Mouse (Mus musculus): ENCODE data around the gene Col6a6.
A peak's percentile ranks its signal among the peaks of the same experiment; 100 is the strongest.

Gene Col6a6

DNA sequence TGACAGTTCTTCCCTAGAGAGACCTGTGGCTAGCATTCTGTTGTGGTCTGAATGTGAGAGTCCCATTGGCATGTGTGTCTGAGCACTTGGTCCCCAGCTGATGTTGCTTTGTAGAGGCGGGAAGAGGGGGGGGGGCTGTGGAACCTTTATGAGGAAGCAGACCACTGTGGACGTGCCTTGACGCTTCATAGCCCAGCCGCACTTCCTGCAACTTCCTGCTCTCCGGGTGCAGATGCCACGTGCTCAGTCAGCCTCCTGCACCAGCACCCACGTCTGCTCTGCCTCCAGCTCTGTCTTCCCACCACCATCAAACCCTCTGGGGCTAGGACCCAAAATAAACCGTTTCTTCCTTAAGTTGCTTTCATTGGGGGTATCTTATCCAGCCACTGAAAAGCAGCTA, 24.5 kb downstream of the Col6a6 start:
- DNase-seq (ENCODE audit: inconsistent age in 2 of 2, low spot score in 1 of 2): no peak

DNA sequence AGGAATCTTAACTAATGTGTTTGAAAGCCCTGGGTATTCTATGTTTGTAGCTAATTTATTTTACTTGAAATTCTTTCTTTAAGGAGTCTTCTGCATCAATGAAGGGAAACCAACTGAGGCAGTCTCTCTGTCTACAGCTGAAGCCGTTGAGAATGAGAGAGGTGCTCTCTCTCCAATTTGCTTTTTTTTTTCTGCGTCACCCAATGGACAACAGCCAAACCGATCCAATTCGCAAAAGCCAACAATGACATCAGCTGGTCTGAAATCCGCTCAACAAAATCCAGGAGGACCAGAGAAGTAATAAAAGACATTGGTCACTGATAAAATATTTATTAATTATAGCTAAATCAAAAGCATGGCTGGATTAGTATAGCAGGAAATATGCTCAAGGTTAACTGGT, 26.5 kb downstream of the Col6a6 start:
- no peak for DNase-seq (ENCODE audit: inconsistent age in 2 of 2, low spot score in 1 of 2)

DNA sequence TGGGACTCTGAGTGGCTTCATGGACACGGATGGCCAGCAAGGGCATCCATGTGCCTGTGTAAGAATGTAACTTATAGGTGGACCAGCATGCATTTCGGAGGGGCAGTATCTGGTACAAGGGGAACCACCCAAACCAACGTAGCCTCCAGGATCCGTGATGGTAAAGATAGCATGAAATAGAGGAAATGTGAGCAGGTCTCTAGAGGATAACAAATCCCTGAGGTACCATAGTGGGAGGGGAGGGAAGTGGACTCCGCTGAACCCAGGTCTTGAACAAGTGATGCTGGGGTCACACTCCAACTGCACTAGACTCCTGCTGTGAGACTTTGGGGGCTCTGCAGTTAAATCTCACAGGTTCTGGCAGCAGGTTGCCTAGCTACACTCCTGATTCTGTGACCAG, 27.7 kb downstream of the Col6a6 start:
- DNase-seq (ENCODE audit: inconsistent age in 2 of 2, low spot score in 1 of 2): no peak

DNA sequence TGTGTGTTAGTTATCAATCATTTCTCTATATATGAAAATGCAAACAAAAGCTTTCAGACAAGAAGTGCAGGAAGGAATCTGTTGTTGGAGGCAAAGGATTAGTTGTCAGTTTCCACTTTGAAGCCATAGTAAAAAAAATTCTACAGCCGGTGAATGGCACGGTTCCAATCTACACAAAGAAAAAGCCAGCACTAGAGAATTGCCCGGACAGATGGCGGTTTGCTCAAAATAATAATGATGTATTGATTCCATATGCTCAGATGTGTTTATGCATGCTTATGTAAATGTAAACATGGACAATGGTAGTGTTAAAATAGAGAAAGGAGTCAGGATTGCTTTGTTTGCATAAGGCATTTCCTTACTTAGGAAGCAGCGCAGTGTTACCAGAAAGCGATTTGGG, 31.8 kb downstream of the Col6a6 start:
- DNase-seq (ENCODE audit: inconsistent age in 2 of 2, low spot score in 1 of 2): no peak

DNA sequence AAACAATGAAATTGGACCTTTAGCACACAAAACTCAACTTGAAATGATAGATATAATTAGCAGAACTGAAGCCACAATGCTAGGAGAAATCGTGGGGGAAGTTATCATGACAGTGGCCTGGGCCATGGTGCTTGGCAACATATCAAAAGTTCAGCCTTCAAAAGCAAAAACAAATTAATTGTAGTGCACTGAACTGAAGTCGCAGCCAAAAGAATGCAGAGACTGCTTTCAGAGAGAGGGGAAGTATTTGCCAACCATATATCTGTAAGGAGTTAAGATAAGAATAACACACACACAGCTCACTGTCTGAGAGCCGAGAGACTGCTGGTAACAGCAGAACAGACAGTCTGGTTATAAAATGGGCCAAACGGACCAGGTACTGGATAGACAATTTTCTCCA, 33.0 kb downstream of the Col6a6 start:
- DNase-seq (ENCODE audit: inconsistent age in 2 of 2, low spot score in 1 of 2): peak; percentile 19 to 66

DNA sequence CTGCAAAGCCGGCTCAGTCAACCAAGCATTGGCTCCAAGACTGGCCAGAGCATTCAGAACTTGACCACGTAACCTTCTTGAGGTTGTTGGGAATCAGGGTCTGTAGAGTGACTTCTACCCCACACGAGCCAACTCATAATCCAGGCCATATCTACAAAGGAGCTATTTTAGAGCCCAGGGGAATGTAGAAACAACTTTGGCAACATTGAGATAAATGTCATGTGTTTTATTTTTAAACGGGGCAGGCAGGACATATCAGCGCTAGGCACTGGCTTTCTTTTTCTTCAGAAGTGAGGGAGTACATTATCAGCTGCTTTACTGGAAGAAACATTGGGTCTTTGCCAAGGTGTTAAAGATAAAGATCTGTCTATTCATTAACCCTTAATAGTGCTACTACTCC, 36.1 kb downstream of the Col6a6 start:
- DNase-seq (ENCODE audit: inconsistent age in 2 of 2, low spot score in 1 of 2): no peak

DNA sequence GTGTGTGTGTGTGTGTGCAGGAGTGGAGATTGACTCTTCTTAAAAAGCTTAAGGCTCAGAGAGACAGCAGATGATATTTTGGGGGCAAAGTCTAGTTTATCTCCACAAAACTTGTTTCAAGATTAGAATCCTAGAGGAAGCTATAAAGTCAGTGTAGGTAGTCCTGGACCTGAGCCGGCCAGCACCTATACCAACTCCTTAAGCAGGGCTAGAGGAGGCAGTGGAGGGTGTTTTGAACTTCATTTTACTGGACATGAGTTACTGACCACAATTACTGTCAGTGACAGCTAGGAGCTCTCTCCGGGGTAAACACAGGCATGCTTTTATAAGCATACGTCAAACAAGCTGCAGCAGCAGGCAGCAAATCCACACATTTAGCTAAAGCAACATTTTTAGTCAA, 39.8 kb downstream of the Col6a6 start:
- DNase-seq (ENCODE audit: inconsistent age in 2 of 2, low spot score in 1 of 2): no peak

DNA sequence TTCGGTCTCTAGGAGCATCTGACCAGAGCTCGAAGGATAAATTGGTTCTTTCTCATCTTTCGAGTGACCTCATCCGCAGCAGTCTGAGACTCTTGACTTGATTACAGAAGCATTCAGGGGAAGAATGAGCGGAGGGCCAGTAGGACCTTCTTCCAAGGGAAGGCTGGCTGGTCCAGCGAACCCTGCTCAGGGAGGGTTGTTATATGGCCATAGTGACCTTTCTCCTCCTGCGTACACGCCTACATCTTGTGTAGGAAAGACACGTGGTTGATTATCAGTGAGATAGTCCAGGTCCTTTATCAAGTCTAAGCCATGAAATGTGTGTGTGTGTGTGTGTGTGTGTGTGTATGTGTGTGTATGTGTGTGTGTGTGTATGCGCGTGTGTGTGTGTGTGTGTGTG, 40.2 kb downstream of the Col6a6 start:
- no peak for DNase-seq (ENCODE audit: inconsistent age in 2 of 2, low spot score in 1 of 2)

DNA sequence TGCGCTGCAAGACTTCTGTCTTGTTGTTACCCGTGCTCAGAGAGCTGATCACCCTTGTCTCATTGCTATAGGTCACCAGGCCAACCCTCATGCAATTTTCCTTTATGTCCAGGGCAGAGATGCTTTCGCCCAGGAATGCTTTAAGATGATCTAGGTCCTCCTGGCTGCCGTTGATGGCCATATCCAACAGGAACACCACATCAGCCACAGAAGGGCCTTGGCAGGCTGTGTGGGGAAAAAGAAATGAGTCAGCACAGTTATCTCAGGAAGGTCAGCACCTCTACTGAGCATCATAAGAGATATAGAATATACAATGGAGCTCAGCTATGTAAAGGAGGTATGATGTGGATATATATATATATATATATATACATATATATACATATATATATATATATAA, 43.9 kb downstream of the Col6a6 start:
- peak; percentile 39 to 66 for DNase-seq (ENCODE audit: inconsistent age in 2 of 2, low spot score in 1 of 2)

DNA sequence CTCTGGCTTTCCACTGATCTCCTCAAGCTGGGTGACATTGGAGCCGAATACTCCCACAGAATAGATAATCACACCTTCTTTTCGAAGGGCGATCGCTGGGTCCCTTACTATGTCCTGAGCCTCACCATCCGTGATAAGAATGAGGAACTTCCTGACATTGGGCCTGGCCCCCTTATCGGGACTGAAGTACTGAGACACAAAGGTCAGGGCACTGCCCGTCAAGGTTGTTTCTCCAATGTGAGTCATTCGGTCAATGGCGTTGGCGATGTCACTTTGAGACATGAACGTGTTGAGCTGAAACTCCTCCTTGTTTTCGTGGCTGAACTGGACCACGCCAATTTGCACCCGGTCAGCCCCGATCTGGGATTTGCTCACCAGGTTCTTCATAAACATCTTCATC, 47.3 kb downstream of the Col6a6 start:
- DNase-seq (ENCODE audit: inconsistent age in 2 of 2, low spot score in 1 of 2): peak in 1 of 2 experiments; percentile 75

DNA sequence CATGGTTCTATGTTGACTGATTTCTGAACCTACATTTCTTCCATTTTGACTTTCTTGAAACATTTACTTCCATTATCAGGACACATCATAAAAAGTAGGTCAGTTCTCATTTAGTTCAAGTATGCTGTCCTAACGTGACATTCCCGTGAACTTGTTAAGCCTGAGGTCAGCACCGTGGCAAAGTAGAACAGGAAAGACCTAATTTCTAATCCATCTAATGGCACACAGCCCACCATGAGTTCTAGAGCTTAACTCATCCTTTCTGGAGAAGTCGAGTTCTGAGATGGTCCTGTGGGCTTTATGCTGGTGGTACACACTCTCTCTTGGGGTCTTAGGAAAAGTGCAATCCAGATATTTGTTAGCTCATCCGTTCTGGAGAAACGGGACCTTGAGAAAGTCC, 49.2 kb downstream of the Col6a6 start:
- no peak for DNase-seq (ENCODE audit: inconsistent age in 2 of 2, low spot score in 1 of 2)

DNA sequence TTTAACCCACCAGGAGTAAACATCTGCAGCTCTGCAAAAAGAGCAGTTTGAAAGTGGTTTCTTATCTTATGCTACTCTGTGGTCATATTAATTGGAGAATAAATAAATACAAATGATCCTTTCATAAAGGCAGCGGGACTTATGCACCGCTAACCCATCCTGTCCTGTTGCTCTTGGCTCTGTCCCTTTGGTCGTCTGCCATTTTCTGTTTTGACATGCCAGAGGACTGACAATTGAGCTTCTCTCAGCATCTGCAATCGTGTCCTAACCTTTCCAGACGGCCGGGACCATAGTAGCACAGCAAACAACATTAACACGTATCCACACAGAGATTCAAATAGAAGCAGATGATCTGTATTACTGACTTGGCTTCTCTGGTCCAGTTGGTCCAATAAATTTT, 53.1 kb downstream of the Col6a6 start:
- peak in 1 of 2 experiments; percentile 61 for DNase-seq (ENCODE audit: inconsistent age in 2 of 2, low spot score in 1 of 2)

DNA sequence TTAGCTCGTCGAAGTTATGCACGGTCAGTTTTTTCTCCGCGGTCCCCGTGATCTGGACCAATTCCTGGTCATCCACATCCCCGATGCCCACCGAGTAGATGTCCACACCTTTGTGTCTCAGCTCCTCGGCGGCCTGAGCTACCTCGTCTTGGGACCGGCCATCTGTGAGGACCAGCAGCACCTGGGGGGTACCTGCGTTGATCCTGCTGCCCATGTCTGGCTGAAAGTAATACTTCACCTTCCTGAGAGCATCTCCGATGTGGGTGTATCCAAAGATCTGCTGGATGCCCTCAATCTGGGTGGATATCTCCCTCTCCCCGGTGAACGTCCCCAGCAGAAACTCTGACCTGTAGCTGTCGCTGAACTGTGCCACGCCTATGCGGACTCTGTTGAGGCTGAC, 53.6 kb downstream of the Col6a6 start:
- DNase-seq (ENCODE audit: inconsistent age in 2 of 2, low spot score in 1 of 2): no peak

DNA sequence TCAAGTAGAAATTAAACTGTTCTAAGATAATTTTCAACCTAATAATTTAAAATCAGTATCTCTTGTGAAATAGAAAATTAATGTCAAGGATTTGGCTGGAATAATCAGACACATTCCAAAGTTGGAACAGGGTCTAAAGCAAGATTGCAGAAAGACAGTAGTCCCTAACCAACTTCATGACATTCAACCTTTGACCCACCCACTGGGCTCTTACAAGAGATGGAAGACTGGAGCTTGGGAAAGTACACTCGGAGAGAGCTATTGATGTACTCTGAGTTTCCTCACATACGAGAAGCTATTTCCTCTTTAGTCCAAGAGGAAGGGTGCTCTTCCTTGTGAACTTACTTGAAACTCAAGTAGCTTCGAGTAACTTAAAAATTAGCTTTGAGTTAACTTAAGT, 56.6 kb downstream of the Col6a6 start:
- DNase-seq (ENCODE audit: inconsistent age in 2 of 2, low spot score in 1 of 2): peak in 1 of 2 experiments; percentile 53

DNA sequence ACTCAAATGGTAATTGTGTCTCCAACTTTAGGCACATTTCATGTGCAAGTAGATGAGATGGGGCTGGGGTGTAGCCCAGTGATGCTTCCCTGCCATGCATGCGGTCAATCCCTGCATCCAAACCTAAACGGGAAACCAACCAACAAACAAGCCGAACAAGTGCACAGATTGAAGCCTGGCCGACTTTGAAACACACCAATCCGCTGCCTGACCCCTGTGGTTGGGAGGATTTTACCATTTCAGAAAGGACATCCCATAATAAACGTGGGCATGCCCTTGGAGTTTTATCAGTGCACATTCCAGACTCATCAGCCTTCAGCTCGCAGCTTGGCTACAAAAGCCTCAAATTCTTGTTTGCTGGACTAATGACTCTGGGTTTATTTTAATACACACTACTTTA, 57.3 kb downstream of the Col6a6 start:
- DNase-seq (ENCODE audit: inconsistent age in 2 of 2, low spot score in 1 of 2): peak; percentile 55 to 76

DNA sequence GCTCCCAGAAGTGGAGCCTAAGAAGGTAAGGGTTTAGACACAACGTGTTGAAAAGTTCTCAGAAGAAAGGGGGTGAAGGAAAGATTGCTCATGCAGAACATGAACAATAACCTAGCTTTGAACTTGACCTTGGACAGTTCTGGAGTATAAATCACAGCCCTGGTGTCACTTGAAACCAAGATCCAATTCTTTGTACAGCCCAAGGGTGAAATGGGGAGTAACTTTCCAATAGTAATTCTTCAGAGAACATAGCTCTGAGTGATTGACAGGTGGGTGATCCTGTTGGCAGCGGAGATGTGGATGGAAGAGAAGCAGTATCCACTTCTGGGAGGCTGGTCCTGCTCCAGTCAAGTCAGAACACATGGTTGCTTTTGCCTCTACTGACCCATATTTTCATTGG, 62.1 kb downstream of the Col6a6 start:
- peak in 1 of 2 experiments; percentile 79 for DNase-seq (ENCODE audit: inconsistent age in 2 of 2, low spot score in 1 of 2)

DNA sequence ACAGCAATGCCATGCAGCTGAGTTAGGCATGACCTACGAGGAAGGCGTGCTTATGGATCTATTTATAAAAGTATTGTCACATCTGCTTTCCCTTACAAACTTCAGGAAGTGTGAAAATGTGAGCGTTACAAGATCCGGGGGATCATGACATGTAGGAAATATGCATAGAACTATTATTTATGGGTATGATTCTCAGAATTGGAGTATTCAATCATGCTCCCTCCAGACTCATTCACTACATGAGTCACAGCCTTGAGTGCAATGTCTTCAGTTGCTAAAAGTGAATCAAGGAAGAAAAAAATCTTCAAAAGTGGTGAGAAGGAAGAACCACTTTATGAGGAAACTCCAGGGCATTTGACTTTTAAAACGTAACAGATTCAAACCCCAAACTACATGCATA, 63.3 kb downstream of the Col6a6 start:
- DNase-seq (ENCODE audit: inconsistent age in 2 of 2, low spot score in 1 of 2): peak in 1 of 2 experiments; percentile 71

DNA sequence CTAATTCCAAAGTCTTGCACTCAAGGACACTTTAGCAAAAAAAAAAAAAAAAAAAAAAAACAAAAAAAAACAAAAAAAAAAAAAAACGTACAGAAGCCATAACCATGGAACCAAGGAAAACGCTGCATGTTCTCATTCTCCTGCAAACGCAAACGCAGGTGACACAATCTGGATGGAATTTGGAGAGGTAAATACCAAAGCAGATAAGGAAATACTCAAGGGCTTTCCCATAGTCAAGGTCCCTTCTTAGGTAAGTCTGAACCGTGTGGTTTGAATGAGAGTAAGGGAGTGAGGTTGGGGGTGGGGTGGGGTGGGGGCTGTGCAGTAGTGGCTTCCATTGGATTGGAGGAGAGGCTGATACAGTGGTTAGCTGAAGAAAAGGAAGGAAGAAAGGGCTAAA, 63.8 kb downstream of the Col6a6 start:
- DNase-seq (ENCODE audit: inconsistent age in 2 of 2, low spot score in 1 of 2): no peak

DNA sequence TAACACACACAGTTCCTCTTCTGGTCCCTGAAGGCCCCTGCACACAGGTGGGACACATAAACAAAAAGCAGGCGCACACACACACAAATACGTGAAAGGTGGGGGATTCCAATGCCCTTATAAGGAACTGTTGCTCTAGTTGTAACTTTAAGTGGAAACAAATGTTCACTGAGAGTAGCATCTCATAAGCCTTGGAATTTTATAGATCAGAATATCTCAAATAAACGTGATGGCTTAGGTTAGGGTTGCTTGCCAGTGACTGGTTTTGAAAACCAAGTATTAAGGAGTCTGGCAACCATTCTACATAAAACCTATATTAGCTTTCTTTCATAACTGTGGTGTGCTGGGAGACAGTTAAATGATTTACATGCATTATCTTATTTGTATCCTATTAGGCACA, 64.3 kb downstream of the Col6a6 start:
- no peak for DNase-seq (ENCODE audit: inconsistent age in 2 of 2, low spot score in 1 of 2)

DNA sequence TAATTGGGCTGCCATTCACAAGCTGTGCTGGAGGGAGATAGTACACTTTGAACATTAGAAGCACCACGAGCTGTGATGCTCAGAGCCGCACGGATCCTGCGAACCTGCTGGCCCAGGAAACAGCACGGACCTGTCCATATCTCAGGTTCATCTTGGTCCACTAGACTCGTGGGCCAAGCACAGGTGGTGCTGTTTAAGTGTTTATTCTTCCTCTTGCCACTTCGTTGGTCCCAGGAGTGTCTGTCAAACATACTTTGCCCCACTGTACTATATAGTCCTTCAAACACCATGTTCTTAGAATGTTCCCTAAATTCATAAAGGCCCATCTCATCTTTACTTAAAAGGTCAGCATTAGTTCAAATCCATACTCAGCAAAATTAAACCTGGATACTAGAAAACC, 65.7 kb downstream of the Col6a6 start:
- DNase-seq (ENCODE audit: inconsistent age in 2 of 2, low spot score in 1 of 2): no peak

DNA sequence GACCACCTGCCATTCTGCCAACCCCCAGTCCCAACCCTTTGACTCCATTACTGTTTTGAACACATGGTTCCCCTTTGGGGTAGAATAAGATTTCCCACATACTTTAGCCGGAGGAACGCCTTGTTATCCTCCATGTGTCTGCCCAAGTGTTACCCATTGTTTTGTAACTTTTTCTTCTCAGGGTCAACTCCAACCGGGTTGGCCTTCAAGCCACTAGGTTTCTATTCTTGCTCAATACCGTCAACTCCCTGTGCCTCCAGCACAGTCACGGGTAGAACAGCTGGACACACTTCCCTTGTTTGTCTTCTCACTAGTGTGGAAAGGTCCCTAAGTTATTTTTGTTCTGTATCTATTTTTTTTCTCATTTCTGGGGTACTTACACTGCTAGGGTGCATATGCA, 69.1 kb downstream of the Col6a6 start:
- peak; percentile 33 to 79 for DNase-seq (ENCODE audit: inconsistent age in 2 of 2, low spot score in 1 of 2)

DNA sequence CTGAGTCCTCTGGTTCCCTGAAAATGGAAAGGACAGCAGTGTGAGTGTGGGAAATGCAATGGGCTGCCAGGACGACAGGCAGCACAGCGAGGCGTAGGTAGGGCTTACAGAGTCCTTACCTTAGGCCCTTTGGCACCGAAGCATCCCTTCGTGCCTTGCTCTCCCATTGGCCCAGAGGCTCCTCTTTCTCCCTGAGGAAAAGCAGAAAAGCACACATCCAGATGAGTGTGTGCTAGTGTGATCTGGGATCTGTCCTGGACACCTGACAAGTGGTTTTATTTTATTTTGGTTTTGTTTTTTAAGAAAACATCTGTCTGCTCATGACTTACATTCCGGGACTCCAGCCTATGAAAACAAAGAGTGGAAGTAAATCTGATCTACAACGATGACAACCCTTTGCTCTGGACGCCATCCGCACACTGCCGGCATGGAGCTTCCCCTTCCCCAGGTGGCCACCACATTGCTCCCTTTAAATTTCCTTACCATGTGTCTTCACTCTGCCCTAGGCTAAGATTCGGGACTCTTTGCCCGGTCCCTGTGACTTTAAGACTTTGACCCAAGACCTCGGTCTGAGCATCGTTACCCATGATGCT, 69.7 kb downstream of the Col6a6 start:
- DNase-seq (ENCODE audit: inconsistent age in 2 of 2, low spot score in 1 of 2): no peak

DNA sequence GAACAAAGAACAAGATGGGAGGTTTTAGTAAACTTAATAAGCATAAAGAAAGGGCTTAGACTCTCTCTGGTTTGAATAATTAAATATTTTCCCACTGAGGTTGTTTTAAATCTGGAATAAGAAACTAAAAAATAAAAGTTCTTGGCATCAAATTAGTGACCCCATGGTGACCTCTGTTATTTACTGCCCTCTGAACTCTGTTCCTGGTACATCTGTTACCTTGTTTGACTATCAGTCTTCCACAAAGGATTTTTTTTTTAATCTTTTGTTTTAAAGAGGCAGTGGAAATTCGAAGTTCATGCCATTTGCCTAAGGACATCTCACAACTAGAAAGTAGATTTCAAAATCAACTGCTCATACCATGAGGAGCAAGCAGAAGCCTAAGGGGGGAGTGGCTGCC, 73.7 kb downstream of the Col6a6 start:
- no peak for DNase-seq (ENCODE audit: inconsistent age in 2 of 2, low spot score in 1 of 2)

DNA sequence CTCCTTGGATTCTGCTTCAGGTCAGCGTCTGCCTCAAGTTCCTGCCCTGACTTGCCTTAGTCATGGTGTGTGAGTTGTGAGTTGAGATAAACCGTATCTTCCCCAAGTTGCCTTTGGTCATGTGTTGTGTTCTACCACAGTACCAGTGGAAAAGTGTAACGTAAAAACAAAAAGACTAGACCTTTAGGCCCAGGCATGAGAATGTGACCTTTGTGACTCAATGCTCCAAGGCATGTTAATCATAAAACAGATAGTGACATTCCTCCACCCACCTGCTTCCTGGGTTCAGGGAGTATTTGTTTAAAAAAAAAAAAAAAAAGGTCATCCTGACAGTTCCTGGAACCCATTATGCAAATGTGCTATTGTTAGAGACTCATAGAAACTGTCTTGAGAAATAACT, 82.1 kb downstream of the Col6a6 start:
- DNase-seq (ENCODE audit: inconsistent age in 2 of 2, low spot score in 1 of 2): no peak
